Mouse (Mus musculus) ES-E14 (cell line): ENCODE data around the gene Cytl1.

Experiments
- CHD2 ChIP-seq: IDR thresholded peaks from 2 replicates; pipeline ENCODE4 v1.6.1; 2014; ENCODE audit warnings: mild to moderate bottlenecking, low read depth, low read length, inconsistent platforms
- ZC3H11A ChIP-seq: IDR thresholded peaks from 2 replicates; pipeline ENCODE4 v1.6.1; 2012; ENCODE audit warnings: low read depth, mild to moderate bottlenecking, inconsistent platforms, low read length, borderline replicate concordance
- ZNF384 ChIP-seq: IDR thresholded peaks from 2 replicates; pipeline ENCODE4 v1.6.1; 2012; ENCODE audit warnings: low read depth, low read length, inconsistent platforms

DNA sequence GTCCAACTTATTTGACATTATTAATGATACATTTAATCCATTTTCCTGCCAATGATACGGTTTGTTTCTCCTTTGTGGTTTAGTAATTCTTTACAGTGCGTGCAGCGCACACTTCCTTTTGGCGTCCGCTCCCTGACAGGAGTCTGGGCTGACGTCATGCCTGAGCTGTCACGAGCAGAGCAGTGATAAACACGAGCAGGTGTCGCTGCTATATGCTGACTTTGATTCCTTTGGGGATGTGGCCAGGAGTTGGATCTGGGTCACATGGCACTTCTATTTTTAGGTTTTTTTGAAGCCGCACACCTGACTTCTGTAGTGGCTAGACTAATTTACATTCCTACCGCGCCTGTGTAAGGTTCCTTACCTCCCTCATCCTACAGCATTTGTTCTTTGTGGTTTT lies 35.6 kb upstream of the Cytl1 start:
- no peak for TF ChIP-seq ZNF384
- no peak for TF ChIP-seq CHD2
- TF ChIP-seq ZC3H11A, result no peak
